Mouse (Mus musculus) olfactory bulb, adult 2 months (tissue): ENCODE data around the gene Olfr574.

Experiments
- CTCF ChIP-seq: fragments of 200-500 bp; IDR thresholded peaks from 2 replicates; pipeline ENCODE4 v1.5.1; 2012; ENCODE audit warnings: low read depth, mild to moderate bottlenecking, low read length, moderate library complexity; ENCODE audit not compliant: insufficient read depth
- POLR2A ChIP-seq: fragments of 200-500 bp; IDR thresholded peaks from 2 replicates; pipeline ENCODE4 v1.6.1; 2012; ENCODE audit warnings: mild to moderate bottlenecking, low read depth, low read length, moderate library complexity; ENCODE audit not compliant: insufficient read depth

- TF ChIP-seq POLR2A (no peak), CTCF (no peak)
Measured at GRCm38 (mm10) chr7:102917032-102917875, 31.0 kb upstream of the Olfr574 start, which contains the start of gene Olfr571.
